ENCODE assay signal across 7 mouse cellular contexts in the genomic region with DNA sequence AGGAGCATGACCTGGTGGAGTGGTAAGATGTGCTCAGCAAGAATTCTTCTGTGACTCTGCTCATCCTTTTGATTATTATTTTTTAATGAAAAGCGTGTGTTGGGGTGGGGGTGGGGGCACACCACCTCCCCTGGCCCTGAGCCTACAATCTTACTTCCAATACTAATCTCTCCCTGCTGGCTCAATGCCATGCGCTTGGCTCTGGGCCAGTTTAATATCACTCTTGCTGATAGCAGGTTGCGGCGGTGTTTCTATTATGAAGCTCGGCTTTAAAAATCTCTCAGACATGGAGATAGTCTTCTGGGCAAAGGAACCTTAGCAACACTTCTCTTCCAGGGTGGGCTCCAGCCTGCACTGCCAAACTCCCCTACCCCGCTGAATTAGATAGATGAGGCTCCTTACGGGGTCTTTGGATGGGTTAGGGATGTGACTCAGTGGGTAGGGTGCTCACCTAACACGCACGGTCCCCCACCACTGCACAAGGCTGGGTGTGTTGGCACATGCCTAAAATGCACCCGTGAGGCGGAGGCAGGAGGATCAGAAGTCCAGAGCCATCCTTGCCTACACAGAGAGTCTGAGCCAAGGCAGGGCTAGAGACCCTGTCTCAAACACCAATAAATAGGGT.
A peak's percentile ranks its signal among the peaks of the same experiment; 100 is the strongest.
DNase-seq lines count a peak whose midpoint lies in the region; ATAC-seq and TF ChIP-seq lines count a peak whose summit lies in the region.

No protein-coding gene starts in this region.

- DNase-seq in kidney, postnatal 25 days = peak; percentile 52 to 64
- DNase-seq in adrenal gland, postnatal 10 days = peak; percentile 63
- peak; percentile 75 for DNase-seq in limb, embryonic 14.5 days (ENCODE audit: low spot score)
- DNase-seq in layer of hippocampus, adult 9-10 months (ENCODE audit: low spot score) = no peak
- DNase-seq in embryo, embryonic 10 days (ENCODE audit: low spot score) = no peak

- no peak overlapping the region for H3K4me2 ChIP-seq in kidney, embryonic 14.5 days (replicated peaks; ENCODE audit: low read depth, low read length)
- 0 out of 2 replicates have a peak overlapping the region, but pooled peaks have one; percentile 7 for H3K4me2 ChIP-seq in embryonic facial prominence, embryonic 13.5 days
- no peak overlapping the region for H3K4me2 ChIP-seq in limb, embryonic 14.5 days (replicated peaks; ENCODE audit: low read depth, low read length, severe bottlenecking)

- H3K4me3 ChIP-seq in kidney, embryonic 14.5 days (ENCODE audit: low read length) = no peak overlapping the region
- H3K4me3 ChIP-seq in embryonic facial prominence, embryonic 13.5 days = no peak overlapping the region
- H3K4me3 ChIP-seq in limb, embryonic 14.5 days (replicated peaks; ENCODE audit: low read length) = no peak overlapping the region

- H3K27ac ChIP-seq in kidney, embryonic 14.5 days (ENCODE audit: low read depth, low read length) = no peak overlapping the region
- H3K27ac ChIP-seq in embryonic facial prominence, embryonic 13.5 days = no peak overlapping the region
- no peak overlapping the region for H3K27ac ChIP-seq in limb, embryonic 14.5 days (replicated peaks; ENCODE audit: low read depth, low read length)

- no peaks in the 10 kb centered on the region for H3K9me3 ChIP-seq in kidney, embryonic 14.5 days (ENCODE audit: control insufficient read depth, low read length)
- 0 out of 2 replicates have a peak, but pooled peaks cover 12% of the 10 kb centered on the region for H3K9me3 ChIP-seq in embryonic facial prominence, embryonic 13.5 days
- peaks cover 6% of the 10 kb centered on the region for H3K9me3 ChIP-seq in limb, embryonic 14.5 days (ENCODE audit: control insufficient read depth, low read length)

- no peak overlapping the region for H3K9ac ChIP-seq in kidney, embryonic 14.5 days (ENCODE audit: low read depth, low read length)
- H3K9ac ChIP-seq in embryonic facial prominence, embryonic 13.5 days = no peak overlapping the region
- no peak overlapping the region for H3K9ac ChIP-seq in limb, embryonic 14.5 days (ENCODE audit: low read depth, low read length, severe bottlenecking)

- TF ChIP-seq POLR2A in limb, embryonic 14.5 days (IDR thresholded peaks at IDR 0.05; ENCODE audit: borderline replicate concordance, extremely low read depth, insufficient read depth, insufficient read length) = no peak

- 81% methylated on average over 11 of the region's 11 CpGs for WGBS in kidney, embryonic 14.5 days
- WGBS in embryonic facial prominence, embryonic 13.5 days = 64% methylated on average over 11 of the region's 11 CpGs
- WGBS in limb, embryonic 14.5 days = 66% methylated on average over 11 of the region's 11 CpGs

- no peaks in the 10 kb centered on the region for H3K27me3 ChIP-seq in kidney, embryonic 14.5 days (ENCODE audit: control insufficient read depth, insufficient read depth, low read length)
- no peaks in the 10 kb centered on the region for H3K27me3 ChIP-seq in embryonic facial prominence, embryonic 13.5 days
- no peaks in the 10 kb centered on the region for H3K27me3 ChIP-seq in limb, embryonic 14.5 days (ENCODE audit: control insufficient read depth, insufficient read depth, low read length)

- no peaks in the 10 kb centered on the region for H3K36me3 ChIP-seq in kidney, embryonic 14.5 days (ENCODE audit: control insufficient read depth, insufficient read depth, low read length)
- peaks cover 4% of the 10 kb centered on the region; the same call in 1 of the 2 replicates for H3K36me3 ChIP-seq in embryonic facial prominence, embryonic 13.5 days
- no peaks in the 10 kb centered on the region for H3K36me3 ChIP-seq in limb, embryonic 14.5 days (ENCODE audit: control insufficient read depth, insufficient read depth, low read length)

- no peaks in the 10 kb centered on the region; the same call in 1 of the 2 replicates for H3K4me1 ChIP-seq in kidney, embryonic 14.5 days (ENCODE audit: control insufficient read depth, insufficient read depth, low read length)
- H3K4me1 ChIP-seq in embryonic facial prominence, embryonic 13.5 days = peaks cover 24% of the 10 kb centered on the region
- H3K4me1 ChIP-seq in limb, embryonic 14.5 days (ENCODE audit: control insufficient read depth, insufficient read depth, low read length) = no peaks in the 10 kb centered on the region; the same call in 1 of the 2 replicates

- ATAC-seq in kidney, embryonic 14.5 days (ENCODE audit: low FRiP score, low TSS enrichment) = no peak
- no peak for ATAC-seq in embryonic facial prominence, embryonic 13.5 days (ENCODE audit: insufficient number of reproducible peaks, insufficient read depth, low FRiP score, low TSS enrichment, low read depth)
- no peak for ATAC-seq in limb, embryonic 14.5 days (ENCODE audit: low FRiP score, low read depth)

Comparison
In these comparisons a context has a peak if more than half of its experiments do, and no peak if none do; other contexts are left out.
1. DNase-seq: peak in kidney, postnatal 25 days (2 of 2), adrenal gland, postnatal 10 days (single experiment) and limb, embryonic 14.5 days (single experiment); none in layer of hippocampus, adult 9-10 months (single experiment) and embryo, embryonic 10 days (single experiment).